Mouse (Mus musculus) neural tube, postnatal 0 days (tissue): ENCODE data around the gene Elane. TPM values are rescaled to one million over a fixed set of nuclear protein-coding genes. Genes with fewer than 3 reads are reported as not detected.

Experiments used
- microRNA-seq: library from miRNA; unstranded; fragments of <30 nt; microRNA quantifications from one replicate; pipeline ENCODE4, GENCODE M21; 2016
- polyA plus RNA-seq: library from polyadenylated mRNA; unstranded; fragments of >200 nt; fragmentation: Nextera tagmentation; extraction: Ambion mirVana; gene quantifications from 2 replicates; pipeline ENCODE4 v1.2.1, GENCODE M21; 2015

The Elane gene
- not detected in 2 replicates for polyA plus RNA-seq

DNA sequence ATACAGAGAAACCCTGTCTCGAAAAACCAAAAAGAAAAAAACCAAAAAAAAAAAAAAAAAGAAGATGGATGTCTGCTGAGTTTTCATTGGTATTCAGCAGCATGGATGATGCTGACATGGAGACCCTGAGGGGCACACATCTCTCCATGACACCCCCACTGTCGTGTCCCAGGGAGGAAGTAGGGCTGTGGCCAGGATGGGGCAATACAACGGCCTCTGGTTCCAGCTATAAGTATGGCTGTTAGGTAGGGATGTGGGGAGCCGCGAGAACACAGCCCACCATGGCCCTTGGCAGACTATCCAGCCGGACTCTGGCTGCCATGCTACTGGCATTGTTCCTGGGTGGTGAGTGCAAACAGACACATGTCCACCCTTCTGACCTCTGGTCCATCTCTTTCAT, at the start of gene Elane:
Elane (plus strand) TSS at position 194 of the 400 bp plus-strand sequence.

DNA sequence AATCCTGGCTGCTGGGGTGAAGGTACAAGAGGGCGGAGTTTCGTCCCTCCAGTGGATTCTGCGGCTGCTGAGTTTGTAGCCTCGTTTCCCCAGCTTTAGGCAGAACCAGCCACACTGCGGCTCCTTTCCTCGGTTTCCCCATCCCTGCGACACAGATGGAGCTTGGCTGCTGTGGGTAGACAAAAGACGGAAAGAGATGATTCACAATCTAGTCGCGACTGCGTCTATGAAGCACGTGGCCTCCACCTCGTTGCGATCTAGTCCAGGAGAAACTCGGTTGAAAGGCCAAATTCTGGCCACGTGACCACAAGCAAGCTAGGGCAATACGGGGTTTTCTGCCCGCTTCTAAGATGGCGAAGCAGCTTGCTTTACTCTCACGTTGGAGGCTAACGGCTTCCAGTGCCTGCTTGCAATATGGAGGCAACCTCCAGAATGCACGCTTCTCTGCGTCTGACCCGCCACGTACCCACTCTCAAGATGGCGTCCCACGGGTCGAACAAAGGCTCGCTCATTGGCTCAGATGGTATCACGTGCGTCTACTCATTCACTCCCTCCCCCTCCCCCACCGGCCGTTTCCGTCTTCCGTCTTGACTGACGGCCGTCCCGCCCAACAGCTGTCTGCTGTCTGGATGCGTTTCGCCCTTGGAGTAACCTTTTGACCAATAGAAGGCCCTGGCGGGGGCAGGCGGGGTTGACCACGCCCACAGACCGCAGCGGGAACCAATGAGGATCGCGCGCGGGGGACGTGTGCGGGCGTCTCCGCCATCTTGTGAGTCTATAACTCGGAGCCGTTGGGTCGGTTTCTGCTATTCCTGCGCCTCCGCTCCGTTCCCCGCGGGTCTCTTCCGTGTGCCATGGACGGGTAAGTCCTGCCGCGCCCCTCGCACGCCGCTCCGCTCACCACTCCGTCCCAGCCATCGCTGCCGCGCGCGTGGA, 31.9 kb upstream of the Elane start, which contains the start of gene Ptbp1:
Ptbp1 (plus strand) TSS at position 568 of the 936 bp plus-strand sequence.

DNA sequence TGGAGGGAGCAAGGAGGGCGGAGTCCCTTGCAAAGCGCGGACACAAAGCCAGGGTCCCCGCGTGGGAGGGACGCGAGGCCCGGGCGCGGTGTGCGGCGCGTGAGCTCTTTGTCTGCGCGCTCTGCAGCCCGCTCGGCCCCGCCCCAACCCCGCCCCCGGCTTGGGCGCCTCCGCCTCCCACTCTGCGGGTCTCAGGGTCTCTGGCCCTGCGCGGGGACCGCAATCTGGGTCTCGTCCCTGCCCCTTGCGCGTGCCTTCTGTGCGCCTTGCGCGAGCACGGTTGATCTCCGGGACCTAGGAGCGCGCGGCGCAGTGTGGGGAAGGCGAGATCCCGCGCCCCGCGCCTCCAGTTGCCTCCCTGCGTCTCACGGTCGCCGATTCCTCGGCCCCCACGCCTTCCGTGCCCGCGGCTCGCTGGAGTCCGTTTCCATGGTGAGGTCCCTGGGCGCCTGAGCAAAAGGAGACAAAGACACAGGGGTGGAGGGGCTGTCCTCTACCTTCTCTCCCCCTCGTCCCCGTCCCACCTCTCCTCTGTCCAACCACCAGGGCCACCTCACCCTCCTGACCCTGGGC, 11.7 kb upstream of the Elane start, which contains the start of the genes Prtn3 and Plppr3:
Prtn3 (plus strand) TSS at position 187 of the 573 bp plus-strand sequence.
Plppr3 (minus strand) TSS at position 345 of the 573 bp plus-strand sequence.

DNA sequence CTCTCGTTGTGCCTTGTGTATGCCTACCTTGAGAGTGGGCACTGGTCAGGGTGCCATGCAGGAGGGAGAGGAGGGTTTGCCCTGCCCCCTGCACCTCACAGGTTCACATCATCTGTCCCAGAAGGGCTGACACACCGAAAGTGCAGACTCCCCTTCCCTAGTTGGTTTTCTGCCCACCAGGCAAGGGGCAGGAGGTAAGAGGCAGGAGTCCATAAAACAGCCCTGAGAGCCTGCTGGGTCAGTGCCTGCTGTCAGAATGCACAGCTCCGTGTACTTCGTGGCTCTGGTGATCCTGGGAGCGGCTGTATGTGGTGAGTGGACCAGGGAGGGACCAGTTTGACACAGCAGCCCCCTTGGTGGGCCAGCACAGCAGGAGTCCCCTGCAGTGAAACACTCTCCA, 4.6 kb downstream of the Elane start, which contains the start of gene Cfd:
Cfd (plus strand) TSS at position 184 of the 400 bp plus-strand sequence.

GRCm38 (mm10) chr10:79908167-79909091, 22.4 kb downstream of the Elane start, which contains the start of gene Med16:
Gene Med16 (minus strand): TSS chr10:79908923.

GRCm38 (mm10) chr10:79910556-79910955, 24.5 kb downstream of the Elane start, which contains the start of gene Gm26602:
Gene Gm26602 (plus strand): TSS chr10:79910856.

GRCm38 (mm10) chr10:79916808-79917531, 30.9 kb downstream of the Elane start, which contains the start of gene Kiss1r:
Gene Kiss1r (plus strand): TSS chr10:79916971.

DNA sequence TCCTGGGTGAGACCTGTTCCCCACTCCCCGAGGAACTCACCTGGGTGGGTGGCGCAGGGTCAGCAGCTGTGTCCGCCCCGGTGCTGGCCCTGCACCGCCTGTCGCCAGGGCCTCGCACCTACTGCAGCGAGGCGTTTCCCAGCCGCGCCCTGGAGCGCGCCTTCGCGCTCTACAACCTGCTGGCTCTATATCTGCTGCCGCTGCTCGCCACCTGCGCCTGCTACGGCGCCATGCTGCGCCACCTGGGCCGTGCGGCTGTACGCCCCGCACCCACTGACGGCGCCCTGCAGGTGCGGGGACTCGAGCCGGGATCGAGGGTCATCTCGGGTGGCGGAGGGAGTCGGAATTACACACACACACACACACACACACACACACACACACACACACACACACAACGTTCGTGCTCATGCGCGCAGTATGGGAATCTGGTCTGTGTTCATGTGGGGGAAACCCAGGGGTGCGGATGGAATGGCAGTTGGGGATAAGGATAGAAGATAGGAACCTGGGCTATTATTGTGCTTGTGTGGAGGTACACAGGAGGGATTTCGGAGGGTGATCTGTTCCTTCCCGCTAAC, 35.0 kb downstream of the Elane start, which contains the start of gene R3hdm4:
R3hdm4 (minus strand) TSS at position 251 of the 578 bp plus-strand sequence.

DNA sequence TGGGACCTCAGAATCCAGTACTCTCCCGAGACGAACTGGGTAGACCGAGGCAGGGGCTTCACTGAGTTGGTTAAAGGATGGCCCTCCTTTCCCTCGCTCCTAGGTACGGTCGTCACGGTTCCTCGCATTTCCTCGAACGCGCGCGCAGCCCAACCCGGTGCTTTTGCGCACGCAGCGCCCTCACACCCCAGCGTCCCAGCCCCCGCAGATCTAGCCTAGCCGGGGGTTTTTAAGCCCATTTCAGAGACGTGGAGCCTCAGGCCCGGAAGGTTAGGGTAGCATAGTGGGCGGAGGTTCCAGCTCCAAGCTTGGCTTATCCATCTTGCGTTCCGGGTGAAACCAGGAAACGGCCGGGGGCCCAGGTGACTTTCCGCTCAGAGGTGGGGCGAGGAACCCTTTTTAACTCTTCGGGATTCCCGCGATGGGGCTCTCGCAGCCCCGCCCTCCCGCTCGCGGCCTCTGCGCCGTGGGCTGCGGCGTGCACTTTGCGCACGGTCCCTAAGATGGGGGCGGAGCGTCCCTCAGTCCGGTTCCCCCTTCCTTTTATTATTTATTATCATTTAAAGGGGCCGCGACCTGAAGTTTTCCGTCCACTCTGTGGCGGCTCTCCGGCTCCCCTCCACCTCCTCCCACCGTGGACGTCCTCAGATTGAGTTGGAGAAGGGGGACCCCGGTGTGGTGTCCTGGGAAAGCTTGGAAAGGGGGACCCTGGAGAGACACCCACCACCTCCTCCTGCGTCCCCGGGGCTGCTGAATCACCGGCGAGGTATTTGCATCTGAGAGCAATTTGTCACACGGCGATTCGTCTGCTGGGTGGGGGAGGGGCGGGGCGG, 40.7 kb downstream of the Elane start, which contains the start of gene Arid3a:
Arid3a (plus strand) TSS at position 553 of the 833 bp plus-strand sequence.

Small RNAs within 50 kb of the gene (microRNA-seq; reads per million reads assigned to microRNA genes)
- gene Mir6910: not detected

Other genes starting within 250 kb of the Elane start
- 23.9 and 24.3 TPM in 2 replicates for gene Shc2, start 248.3 kb upstream of the Elane start, polyA plus RNA-seq
- 0.24 and 0.61 TPM in 2 replicates for gene Odf3l2, start 240.5 kb upstream of the Elane start, polyA plus RNA-seq
- gene Madcam1, start 221.7 kb upstream of the Elane start, polyA plus RNA-seq: 0.57 and 0.93 TPM in 2 replicates
- 142 and 148 TPM in 2 replicates for gene Tpgs1, start 216.9 kb upstream of the Elane start, polyA plus RNA-seq
- 68.6 and 75.3 TPM in 2 replicates for gene Cdc34, start 204.1 kb upstream of the Elane start, polyA plus RNA-seq
- gene Gzmm, start 197.2 kb upstream of the Elane start, polyA plus RNA-seq: 0.83 and 1.1 TPM in 2 replicates
- gene Bsg, start 181.8 kb upstream of the Elane start, polyA plus RNA-seq: 1,217 and 1,238 TPM in 2 replicates
- 10.7 and 16.5 TPM in 2 replicates for gene Hcn2, start 169.6 kb upstream of the Elane start, polyA plus RNA-seq
- 33.3 and 33.7 TPM in 2 replicates for gene Polrmt, start 139.7 kb upstream of the Elane start, polyA plus RNA-seq
- gene Fgf22, start 131.2 kb upstream of the Elane start, polyA plus RNA-seq: 4.8 and 5.8 TPM in 2 replicates
- gene Rnf126, start 119.3 kb upstream of the Elane start, polyA plus RNA-seq: 115 and 119 TPM in 2 replicates
- gene Fstl3, start 109.0 kb upstream of the Elane start, polyA plus RNA-seq: 3.2 and 4.4 TPM in 2 replicates
- gene Prss57, start 95.3 kb upstream of the Elane start, polyA plus RNA-seq: 0.12 TPM in 1 of 2 replicates, not detected in the other
- 202 and 243 TPM in 2 replicates for gene Palm, start 92.7 kb upstream of the Elane start, polyA plus RNA-seq
- gene Misp, start 65.3 kb upstream of the Elane start, polyA plus RNA-seq: 0.36 and 0.45 TPM in 2 replicates
- 41.0 and 46.2 TPM in 2 replicates for gene Ptbp1, start 31.8 kb upstream of the Elane start, polyA plus RNA-seq
- 10.9 and 11.4 TPM in 2 replicates for gene Prtn3, start 11.8 kb upstream of the Elane start, polyA plus RNA-seq
- 253 and 298 TPM in 2 replicates for gene Plppr3, start 11.6 kb upstream of the Elane start, polyA plus RNA-seq
- gene Cfd, start 4.6 kb downstream of the Elane start, polyA plus RNA-seq: 0.37 TPM in 1 of 2 replicates, not detected in the other
- 38.0 and 41.7 TPM in 2 replicates for gene Med16, start 22.7 kb downstream of the Elane start, polyA plus RNA-seq
- 32.0 TPM in 1 of 2 replicates, not detected in the other for gene Gm26602, start 24.6 kb downstream of the Elane start, polyA plus RNA-seq
- gene Kiss1r, start 30.7 kb downstream of the Elane start, polyA plus RNA-seq: 3.6 and 3.7 TPM in 2 replicates
- gene R3hdm4, start 35.0 kb downstream of the Elane start, polyA plus RNA-seq: 268 and 306 TPM in 2 replicates
- 1.7 and 3.0 TPM in 2 replicates for gene Arid3a, start 40.8 kb downstream of the Elane start, polyA plus RNA-seq
- gene Wdr18, start 73.9 kb downstream of the Elane start, polyA plus RNA-seq: 108 and 110 TPM in 2 replicates
- 0.24 and 0.35 TPM in 2 replicates for gene Grin3b, start 84.5 kb downstream of the Elane start, polyA plus RNA-seq
- 33.5 and 35.6 TPM in 2 replicates for gene Tmem259, start 98.1 kb downstream of the Elane start, polyA plus RNA-seq
- 19.9 and 20.5 TPM in 2 replicates for gene Cnn2, start 102.3 kb downstream of the Elane start, polyA plus RNA-seq
- gene Abca7, start 110.2 kb downstream of the Elane start, polyA plus RNA-seq: 2.6 TPM in 2 replicates
- 1.9 TPM in 2 replicates for gene Arhgap45, start 130.4 kb downstream of the Elane start, polyA plus RNA-seq
- gene Polr2e, start 153.5 kb downstream of the Elane start, polyA plus RNA-seq: 138 and 143 TPM in 2 replicates
- gene Gpx4, start 160.9 kb downstream of the Elane start, polyA plus RNA-seq: 738 and 765 TPM in 2 replicates
- gene Sbno2, start 219.3 kb downstream of the Elane start, polyA plus RNA-seq: 8.5 and 9.0 TPM in 2 replicates
- gene Stk11, start 229.6 kb downstream of the Elane start, polyA plus RNA-seq: 14.6 and 18.3 TPM in 2 replicates